Mouse (Mus musculus): ENCODE data around the gene Cldn14. TPM values are rescaled to one million over a fixed set of nuclear protein-coding genes. Genes with fewer than 3 reads are reported as not detected.

The Cldn14 gene
- polyA plus RNA-seq, 1 experiment, result not detected

- TF ChIP-seq GATA1 (IDR thresholded peaks at IDR 0.05; ENCODE audit: low read length), result no peak
These were observed 2.6 kb upstream of the Cldn14 start for GRCm38 (mm10) chr16:94011224-94011623.

- no peak for TF ChIP-seq GATA1 (IDR thresholded peaks at IDR 0.05; ENCODE audit: low read length)
These were observed 2.0 kb upstream of the Cldn14 start for GRCm38 (mm10) chr16:94010633-94011032.

- TF ChIP-seq GATA1 (IDR thresholded peaks at IDR 0.05; ENCODE audit: low read length), result no peak
These were observed 1.5 kb upstream of the Cldn14 start for GRCm38 (mm10) chr16:94010156-94010555.

GRCm38 (mm10) chr16:94009356-94009755 lies 719 bp upstream of the Cldn14 start:
- no peak for TF ChIP-seq GATA1 (IDR thresholded peaks at IDR 0.05; ENCODE audit: low read length)

- TF ChIP-seq GATA1 (IDR thresholded peaks at IDR 0.05; ENCODE audit: low read length), result no peak
These were observed 1.7 kb downstream of the Cldn14 start for GRCm38 (mm10) chr16:94006706-94007665.

GRCm38 (mm10) chr16:94003478-94003877 lies 5.2 kb downstream of the Cldn14 start:
- no peak for TF ChIP-seq GATA1 (IDR thresholded peaks at IDR 0.05; ENCODE audit: low read length)

- TF ChIP-seq GATA1 (IDR thresholded peaks at IDR 0.05; ENCODE audit: low read length), result no peak
These were observed 7.3 kb downstream of the Cldn14 start for GRCm38 (mm10) chr16:94001366-94001765.

GRCm38 (mm10) chr16:93998895-93999294 lies 9.7 kb downstream of the Cldn14 start:
- no peak for TF ChIP-seq GATA1 (IDR thresholded peaks at IDR 0.05; ENCODE audit: low read length)

GRCm38 (mm10) chr16:93983576-93983975 lies 25.1 kb downstream of the Cldn14 start:
- TF ChIP-seq GATA1 (IDR thresholded peaks at IDR 0.05; ENCODE audit: low read length), result no peak

- no peak for TF ChIP-seq GATA1 (IDR thresholded peaks at IDR 0.05; ENCODE audit: low read length)
These were observed 26.3 kb downstream of the Cldn14 start for GRCm38 (mm10) chr16:93982341-93982740.

- no peak for TF ChIP-seq GATA1 (IDR thresholded peaks at IDR 0.05; ENCODE audit: low read length)
These were observed 27.3 kb downstream of the Cldn14 start for GRCm38 (mm10) chr16:93981190-93981841.

- TF ChIP-seq GATA1 (IDR thresholded peaks at IDR 0.05; ENCODE audit: low read length), result no peak
These were observed 29.3 kb downstream of the Cldn14 start for GRCm38 (mm10) chr16:93979316-93979715.

- no peak for TF ChIP-seq GATA1 (IDR thresholded peaks at IDR 0.05; ENCODE audit: low read length)
These were observed 31.1 kb downstream of the Cldn14 start for GRCm38 (mm10) chr16:93977587-93977986.

- no peak for TF ChIP-seq GATA1 (IDR thresholded peaks at IDR 0.05; ENCODE audit: low read length)
These were observed 31.7 kb downstream of the Cldn14 start for GRCm38 (mm10) chr16:93976907-93977306.

GRCm38 (mm10) chr16:93975430-93975829 lies 33.2 kb downstream of the Cldn14 start:
- no peak for TF ChIP-seq GATA1 (IDR thresholded peaks at IDR 0.05; ENCODE audit: low read length)

- TF ChIP-seq GATA1 (IDR thresholded peaks at IDR 0.05; ENCODE audit: low read length), result no peak
These were observed 34.4 kb downstream of the Cldn14 start for GRCm38 (mm10) chr16:93974278-93974677.

All from G1E-ER4 (cell line).